Mouse (Mus musculus) MEL (cell line): ENCODE data around the gene Creb3l1. TPM values are rescaled to one million over a fixed set of nuclear protein-coding genes. Genes with fewer than 3 reads are reported as not detected.

Experiments used
- DNase-seq: peaks from one replicate; pipeline ENCODE4 v3.0.0; 2011; ENCODE audit warnings: low read depth, low spot score
- H3K27ac ChIP-seq: 2 replicates; pipeline ENCODE4 v1.5.1; 2012; ENCODE audit warnings: low read depth, mild to moderate bottlenecking, control low read depth, low read length, moderate library complexity; ENCODE audit not compliant: control insufficient read depth
- H3K27me3 ChIP-seq, 2 experiments: fragments of 150-350 bp in 1 of 2; sonication (generic) in 1 of 2; 2 replicates each; pipeline ENCODE4 v1.6.1; 2012; ENCODE audit warnings: low read length in 2 of 2, mild to moderate bottlenecking in 2 of 2, improper control_type of control experiment in 1 of 2, moderate library complexity in 1 of 2; ENCODE audit not compliant: insufficient read depth in 2 of 2, control insufficient read depth in 1 of 2
- H3K36me3 ChIP-seq, 2 experiments: 2 replicates each; pipeline ENCODE4 v1.6.1; 2012 to 2014; ENCODE audit warnings: low read length in 2 of 2, improper control_type of control experiment in 1 of 2, inconsistent platforms in 1 of 2, mild to moderate bottlenecking in 1 of 2; ENCODE audit not compliant: insufficient read depth in 2 of 2, control insufficient read depth in 1 of 2
- H3K4me1 ChIP-seq, 2 experiments: fragments of 150-350 bp in 1 of 2; sonication (generic) in 1 of 2; 2 replicates each; pipeline ENCODE4 v1.6.1; 2012; ENCODE audit warnings: low read length in 2 of 2, improper control_type of control experiment in 1 of 2, mild to moderate bottlenecking in 1 of 2; ENCODE audit not compliant: insufficient read depth in 2 of 2, control insufficient read depth in 1 of 2
- H3K4me3 ChIP-seq, 2 experiments: fragments of 150-350 bp in 1 of 2; sonication (generic) in 1 of 2; 2 replicates each; pipeline ENCODE4 v1.5.1; 2012; ENCODE audit warnings: low read depth in 2 of 2, low read length in 2 of 2, mild to moderate bottlenecking in 2 of 2, moderate library complexity in 2 of 2, control low read depth in 1 of 2, improper control_type of control experiment in 1 of 2; ENCODE audit not compliant: control insufficient read depth in 1 of 2, insufficient read depth in 1 of 2
- H3K79me2 ChIP-seq: 2 replicates; pipeline ENCODE4 v1.6.1; 2012; ENCODE audit warnings: mild to moderate bottlenecking, low read length, moderate library complexity; ENCODE audit not compliant: control insufficient read depth, poor library complexity, insufficient read depth
- H3K9ac ChIP-seq: 2 replicates; pipeline ENCODE4 v1.6.1; 2012; ENCODE audit warnings: low read depth, mild to moderate bottlenecking, control low read depth, low read length, moderate library complexity; ENCODE audit not compliant: control insufficient read depth, poor library complexity, severe bottlenecking
- H3K9me3 ChIP-seq: fragments of 150-350 bp; sonication (generic); replicated peaks from 2 replicates; pipeline ENCODE4 v1.6.1; 2012; ENCODE audit warnings: mild to moderate bottlenecking, low read length, improper control_type of control experiment, moderate library complexity; ENCODE audit not compliant: insufficient read depth
- CTCF ChIP-seq, 3 experiments: IDR thresholded peaks in 2 of 3; conservative IDR thresholded peaks in 1 of 3; 2 replicates each; pipeline ENCODE4 v1.5.1; 2011 to 2012; ENCODE audit warnings: low read length in 3 of 3, low read depth in 2 of 3, mild to moderate bottlenecking in 2 of 3, improper control_type of control experiment in 1 of 3, inconsistent platforms in 1 of 3, mixed read lengths in 1 of 3, moderate library complexity in 1 of 3; ENCODE audit not compliant: control insufficient read depth in 1 of 3, insufficient read depth in 1 of 3, poor library complexity in 1 of 3, severe bottlenecking in 1 of 3
- ELF1 ChIP-seq: IDR thresholded peaks from 2 replicates; pipeline ENCODE4 v1.6.1; 2014; ENCODE audit warnings: low read depth, mild to moderate bottlenecking, inconsistent platforms, low read length, improper control_type of control experiment, moderate library complexity
- EP300 ChIP-seq, 2 experiments: IDR thresholded peaks; 2 replicates each; pipeline ENCODE4 v1.6.1; 2011; ENCODE audit warnings: improper control_type of control experiment in 2 of 2, low read length in 2 of 2, low read depth in 1 of 2, mild to moderate bottlenecking in 1 of 2
- ETS1 ChIP-seq: IDR thresholded peaks from 2 replicates; pipeline ENCODE4 v1.6.1; 2012; ENCODE audit warnings: low read depth, mild to moderate bottlenecking, inconsistent platforms, low read length, improper control_type of control experiment, moderate library complexity
- GATA1 ChIP-seq: IDR thresholded peaks from 2 replicates; pipeline ENCODE4 v1.6.1; 2011; ENCODE audit warnings: low read depth, low read length, improper control_type of control experiment
- KAT2A ChIP-seq: conservative IDR thresholded peaks from 2 replicates; pipeline ENCODE4 v1.6.1; 2012; ENCODE audit warnings: low read depth, low read length, improper control_type of control experiment, inconsistent platforms
- MAFK ChIP-seq: IDR thresholded peaks from 2 replicates; pipeline ENCODE4 v1.6.1; 2011; ENCODE audit warnings: low read depth, mild to moderate bottlenecking, low read length, improper control_type of control experiment, borderline replicate concordance
- MAX ChIP-seq: IDR thresholded peaks from 2 replicates; pipeline ENCODE4 v1.6.1; 2011; ENCODE audit warnings: low read length, improper control_type of control experiment
- MAZ ChIP-seq: IDR thresholded peaks from 2 replicates; pipeline ENCODE4 v1.6.1; 2012; ENCODE audit warnings: low read depth, mild to moderate bottlenecking, inconsistent platforms, low read length, improper control_type of control experiment
- MXI1 ChIP-seq: IDR thresholded peaks from 2 replicates; pipeline ENCODE4 v1.6.1; 2011; ENCODE audit warnings: mild to moderate bottlenecking, low read depth, low read length, improper control_type of control experiment
- MYB ChIP-seq: IDR thresholded peaks from 2 replicates; pipeline ENCODE4 v1.6.1; 2011; ENCODE audit warnings: mild to moderate bottlenecking, low read depth, low read length, improper control_type of control experiment
- NRF1 ChIP-seq: IDR thresholded peaks from 2 replicates; pipeline ENCODE4 v1.6.1; 2014; ENCODE audit warnings: low read depth, mild to moderate bottlenecking, inconsistent platforms, low read length, improper control_type of control experiment, moderate library complexity; ENCODE audit not compliant: poor library complexity, insufficient read depth, severe bottlenecking
- POLR2A ChIP-seq, 2 experiments: IDR thresholded peaks; 2 replicates each; pipeline ENCODE4 v1.6.1; 2011 to 2012; ENCODE audit warnings: low read length in 2 of 2, mild to moderate bottlenecking in 2 of 2, control low read depth in 1 of 2, improper control_type of control experiment in 1 of 2, low read depth in 1 of 2, moderate library complexity in 1 of 2; ENCODE audit not compliant: control insufficient read depth in 1 of 2, insufficient read depth in 1 of 2, poor library complexity in 1 of 2
- POLR2AphosphoS5 ChIP-seq: IDR thresholded peaks from 2 replicates; pipeline ENCODE4 v1.6.1; 2012; ENCODE audit warnings: low read depth, borderline replicate concordance, mild to moderate bottlenecking, inconsistent platforms, low read length, moderate library complexity, mixed read lengths
- RAD21 ChIP-seq: IDR thresholded peaks from 2 replicates; pipeline ENCODE4 v1.6.1; 2011; ENCODE audit warnings: mild to moderate bottlenecking, low read depth, low read length, improper control_type of control experiment
- RCOR1 ChIP-seq: IDR thresholded peaks from 2 replicates; pipeline ENCODE4 v1.6.1; 2012; ENCODE audit warnings: low read depth, mild to moderate bottlenecking, inconsistent platforms, low read length, improper control_type of control experiment
- SMC3 ChIP-seq: IDR thresholded peaks from 2 replicates; pipeline ENCODE4 v1.6.1; 2011; ENCODE audit warnings: low read depth, low read length, improper control_type of control experiment
- ZC3H11A ChIP-seq: IDR thresholded peaks from 2 replicates; pipeline ENCODE4 v1.6.1; 2012; ENCODE audit warnings: low read depth, mild to moderate bottlenecking, inconsistent platforms, low read length, improper control_type of control experiment
- polyA plus RNA-seq, 2 experiments: library from polyadenylated mRNA; stranded (reverse) in 1 of 2; unstranded in 1 of 2; fragments of >175 nt in 1 of 2; fragments of >200 nt in 1 of 2; gene quantifications; 2 replicates each; pipeline versions ENCODE4 v1.2.1 to v1.2.4; 2012; ENCODE audit warnings: low replicate concordance in 2 of 2, low read depth in 1 of 2; ENCODE audit not compliant: insufficient read length in 2 of 2, insufficient read depth in 1 of 2, missing spikeins in 1 of 2
- total RNA-seq: library from RNA; depleted of rRNA; stranded (reverse); fragments of 300-350 nt; gene quantifications from 2 replicates; pipeline ENCODE4 v1.2.3, GENCODE M21; 2012

Gene Creb3l1
- total and polyA plus RNA-seq, 3 experiments, result 0.12 to 9.1 TPM; not detected in 1

- TF ChIP-seq ETS1, result peak; percentile 27; the same call in 1 of the 2 replicates
Measured at GRCm38 (mm10) chr2:92058469-92058868, 34.2 kb upstream of the Creb3l1 start (continued).

- no peak for TF ChIP-seq POLR2AphosphoS5
Measured at GRCm38 (mm10) chr2:92056760-92057159, 32.5 kb upstream of the Creb3l1 start.

GRCm38 (mm10) chr2:92055831-92056236, 31.5 kb upstream of the Creb3l1 start:
- peak; percentile 90 for DNase-seq
- Histone ChIP-seq H3K27me3 (no peaks in the 10 kb centered on the region; a peak in 1 of 4 replicates), H3K27ac (peak overlapping the region; percentile 100)
- TF ChIP-seq ETS1 (no peak), NRF1 (no peak), ELF1 (no peak), MAFK (no peak), ZC3H11A (peak; percentile 19; the same call in 1 of the 2 replicates), RCOR1 (no peak), CTCF (IDR thresholded peaks at IDR 0.05 in 2 of 3, conservative IDR thresholded peaks at IDR 0.05 in 1 of 3; ENCODE audit: control insufficient read depth in 1 of 3, insufficient read depth in 1 of 3, low read depth in 2 of 3, low read length in 3 of 3, poor library complexity in 1 of 3, severe bottlenecking in 1 of 3) (peak; percentile 61 to 71 (median 70)), SMC3 (peak; percentile 44), POLR2AphosphoS5 (no peak), KAT2A (no peak), MAZ (0 out of 2 replicates have a peak, but pooled peaks have one; percentile 2), RAD21 (peak; percentile 40), POLR2A (IDR thresholded peaks at IDR 0.05; ENCODE audit: control insufficient read depth in 1 of 2, insufficient read depth in 1 of 2, low read depth in 1 of 2, low read length in 2 of 2, poor library complexity in 1 of 2) (peak in 1 of 2 experiments; percentile 58; a peak in 3 of 4 replicates), MXI1 (peak; percentile 20), GATA1 (no peak), EP300 (IDR thresholded peaks at IDR 0.05; ENCODE audit: low read depth in 1 of 2, low read length in 2 of 2) (no peak), MAX (peak; percentile 49; the same call in 1 of the 2 replicates), MYB (no peak)
- TF ChIP-seq, all 39 proteins: peak for 8
- peak overlapping the region; percentile 45 to 62 for H3K4me3 ChIP-seq
- H3K4me1 ChIP-seq, result peaks cover 3 to 23% of the 10 kb centered on the region in 2 experiments; a peak in 3 of 4 replicates
- peak overlapping the region; percentile 95 for H3K9ac ChIP-seq
- no peaks in the 10 kb centered on the region for H3K9me3 ChIP-seq
- peaks cover 0 to 20% of the 10 kb centered on the region in 2 experiments; a peak in 2 of 4 replicates for H3K36me3 ChIP-seq
- peaks cover 5% of the 10 kb centered on the region; the same call in 1 of the 2 replicates for H3K79me2 ChIP-seq

More at GRCm38 (mm10) chr2:92056760-92057159, 32.5 kb upstream of the Creb3l1 start:
- Histone ChIP-seq H3K79me2 (peaks cover 5% of the 10 kb centered on the region; the same call in 1 of the 2 replicates), H3K36me3 (peaks cover 0 to 20% of the 10 kb centered on the region in 2 experiments; a peak in 2 of 4 replicates), H3K27ac (peak overlapping the region; percentile 31; the same call in 1 of the 2 replicates), H3K27me3 (peaks cover 0 to 3% of the 10 kb centered on the region in 2 experiments; a peak in 1 of 4 replicates), H3K9me3 (no peaks in the 10 kb centered on the region), H3K4me3 (no peak overlapping the region), H3K4me1 (peaks cover 3 to 23% of the 10 kb centered on the region in 2 experiments; a peak in 3 of 4 replicates), H3K9ac (peak overlapping the region; percentile 95)
- DNase-seq, result no peak
